Mouse (Mus musculus): ENCODE measurements around the gene Cnppd1.
A peak's percentile ranks its signal among the peaks of the same experiment; 100 is the strongest.

The Cnppd1 gene

DNA sequence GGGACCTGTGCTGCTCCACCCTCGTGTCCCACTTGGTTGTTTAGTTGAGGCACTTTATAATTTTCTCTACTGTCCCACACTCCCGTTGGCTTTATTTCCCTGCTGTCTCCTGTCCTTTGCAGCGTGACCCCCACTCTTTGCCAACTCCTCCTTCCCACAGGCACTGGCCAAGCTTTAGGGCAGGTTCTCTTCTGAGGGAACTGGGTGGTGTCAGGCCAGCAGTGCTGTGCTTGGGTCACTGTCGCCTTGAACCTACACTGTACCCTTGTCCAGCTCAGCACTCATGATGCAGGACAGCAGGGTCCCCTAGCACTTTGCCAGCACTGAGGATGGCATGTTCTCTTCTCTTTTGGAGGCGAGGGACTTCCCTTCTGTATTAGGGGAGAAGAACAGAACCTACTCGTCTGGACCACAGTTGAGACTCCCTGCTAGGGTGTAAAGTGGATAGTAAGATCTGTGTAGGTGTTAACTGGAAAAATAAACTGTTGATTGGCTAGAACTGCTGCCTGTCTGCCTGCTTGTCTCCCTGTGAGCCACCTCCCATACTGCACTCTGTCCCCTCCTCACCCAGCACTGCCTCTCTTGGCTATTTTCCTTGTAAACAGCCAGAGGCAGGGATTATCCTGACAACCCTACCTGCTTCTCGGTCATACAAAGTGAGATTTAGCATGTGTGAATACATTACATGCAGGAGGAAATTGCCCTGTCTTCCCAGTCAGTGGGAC lies 5.1 kb upstream of the Cnppd1 start:
- DNase-seq (ENCODE audit: low spot score in 2 of 2): no peak

DNA sequence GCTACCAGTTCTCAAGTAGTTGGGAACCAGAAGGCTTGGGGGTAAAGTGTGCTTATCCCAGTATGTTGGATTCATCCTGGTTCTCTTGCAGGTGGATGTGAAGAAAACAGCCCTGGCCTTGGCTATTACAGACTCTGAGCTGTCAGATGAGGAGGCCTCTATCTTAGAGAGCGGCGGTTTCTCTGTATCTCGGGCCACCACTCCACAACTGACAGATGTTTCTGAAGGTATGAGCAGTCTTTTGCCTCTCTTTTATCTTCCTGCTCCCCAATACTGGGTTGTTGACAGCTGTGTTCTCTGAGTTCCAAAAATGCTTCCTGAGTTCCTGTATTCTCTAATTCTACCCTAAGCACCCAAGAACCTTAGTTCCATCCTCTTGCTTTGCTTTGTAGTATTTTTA lies 3.1 kb upstream of the Cnppd1 start:
- DNase-seq (ENCODE audit: low spot score in 2 of 2): no peak

- peak in 1 of 2 experiments; percentile 52 for DNase-seq (ENCODE audit: low spot score in 2 of 2)
Measured at GRCm38 (mm10) chr1:75141486-75142190, 873 bp downstream of the Cnppd1 start.

DNA sequence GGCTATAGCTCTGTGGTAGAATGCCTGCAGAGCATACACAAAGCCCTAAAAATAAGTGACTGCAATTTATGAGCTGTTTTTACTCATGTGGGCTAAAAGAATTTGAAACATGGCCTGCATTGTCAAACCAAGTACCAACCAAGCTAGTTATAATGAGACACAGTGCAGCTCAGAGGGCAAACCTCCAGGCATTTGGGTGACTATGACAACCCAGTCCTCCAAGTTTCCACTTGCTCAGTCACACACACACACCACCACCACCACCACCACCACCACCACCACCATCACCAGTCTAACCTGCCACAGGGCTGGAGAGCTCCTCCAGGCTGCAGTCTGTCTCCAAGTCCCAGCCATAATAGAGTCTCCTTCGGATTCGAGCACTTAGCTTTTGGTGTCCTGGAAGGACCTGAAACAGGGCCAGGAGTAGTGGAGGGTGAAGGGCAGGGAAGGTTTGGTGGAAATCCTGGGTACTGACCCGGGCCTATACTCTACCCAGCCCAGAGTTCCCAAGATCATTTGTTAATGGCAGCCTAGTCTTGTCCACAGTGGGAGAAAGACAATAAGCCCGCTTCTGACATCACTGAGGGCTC lies 1.8 kb downstream of the Cnppd1 start:
- DNase-seq (ENCODE audit: low spot score in 2 of 2): no peak

- DNase-seq (ENCODE audit: low spot score in 2 of 2): no peak
Measured at GRCm38 (mm10) chr1:75138448-75138847, 4.1 kb downstream of the Cnppd1 start.

- no peak for DNase-seq (ENCODE audit: low spot score in 2 of 2)
Measured at GRCm38 (mm10) chr1:75136730-75137129, 5.8 kb downstream of the Cnppd1 start.

DNA sequence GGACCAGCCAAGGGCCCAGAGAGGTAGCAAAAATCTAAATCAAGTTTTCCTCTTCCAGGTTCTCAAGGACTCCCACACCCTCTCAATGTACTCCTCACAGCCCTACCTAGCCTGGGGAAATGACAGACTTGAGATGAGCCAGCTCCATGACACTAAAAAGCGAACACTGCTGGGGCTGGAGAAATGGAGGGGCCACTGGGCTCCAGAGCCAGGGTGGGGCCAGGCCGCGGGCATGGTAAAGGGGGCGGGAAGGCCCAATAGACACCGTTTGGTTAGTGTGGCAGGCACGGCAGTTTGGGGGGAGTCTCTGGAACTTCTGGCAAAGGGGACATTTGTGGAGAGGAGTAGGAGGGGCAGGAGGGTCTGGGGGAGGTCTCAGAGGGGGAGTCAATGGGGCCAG lies 6.2 kb downstream of the Cnppd1 start:
- no peak for DNase-seq (ENCODE audit: low spot score in 2 of 2)

DNA sequence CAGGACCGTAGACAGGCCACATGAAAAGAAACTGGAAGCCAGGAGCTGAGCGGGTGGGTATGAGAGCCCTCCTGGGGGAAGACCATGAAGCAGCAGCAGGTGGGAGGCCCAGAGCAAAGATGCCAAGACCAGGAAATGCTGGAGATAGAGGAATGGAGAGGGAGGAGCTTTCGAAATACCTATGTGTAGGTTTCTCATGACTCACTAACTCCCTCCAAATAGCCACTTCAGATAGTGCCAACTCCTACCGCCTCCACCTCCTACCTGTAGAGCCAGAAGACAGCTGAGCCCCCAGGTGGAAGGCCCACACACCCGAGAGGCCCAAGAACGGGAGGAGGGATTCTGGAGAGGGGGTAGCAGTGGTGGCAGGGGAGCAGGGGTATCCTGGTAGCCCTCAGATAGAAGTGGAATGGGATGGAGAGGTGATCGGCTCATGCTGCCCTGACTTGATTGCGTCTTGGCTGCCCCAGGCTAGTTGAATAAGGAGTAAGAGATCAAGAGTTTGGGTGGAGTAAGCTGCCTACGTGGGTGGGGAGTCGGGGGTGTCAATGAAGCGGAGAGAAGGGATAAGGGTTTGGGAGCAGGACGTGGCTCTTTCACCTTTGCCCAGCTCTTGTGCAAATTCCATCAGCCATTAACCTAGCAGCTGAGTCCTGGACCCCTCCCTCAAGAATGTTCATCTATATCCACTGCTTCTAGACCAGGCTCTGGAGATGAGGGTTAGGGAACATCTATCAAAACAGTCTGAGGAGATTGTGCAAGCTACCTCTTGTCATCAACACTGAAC lies 8.9 kb downstream of the Cnppd1 start, which contains the start of gene Slc23a3:
Gene Slc23a3 (minus strand): TSS at position 470 of the 787 bp plus-strand sequence.
- no peak for DNase-seq (ENCODE audit: low spot score in 2 of 2)

DNA sequence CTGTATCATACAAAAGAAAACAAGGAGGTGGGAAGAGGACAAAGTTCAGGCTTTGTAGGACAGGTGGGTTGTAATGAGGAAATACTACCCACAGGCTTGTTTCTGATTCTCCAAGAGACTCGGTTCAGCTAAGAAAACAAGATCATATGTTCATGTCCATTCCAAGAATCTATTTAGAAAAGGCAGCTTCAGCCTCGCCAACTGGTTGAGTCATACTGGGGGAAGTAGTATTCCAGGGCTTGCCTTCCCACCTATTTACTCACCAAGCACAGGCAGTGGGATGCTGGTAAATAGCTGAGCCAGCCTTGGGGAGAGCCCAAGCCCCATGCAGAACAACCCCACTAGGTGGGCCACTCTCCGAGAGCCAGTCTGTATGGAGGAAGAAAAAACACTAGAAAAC lies 13.9 kb downstream of the Cnppd1 start:
- no peak for DNase-seq (ENCODE audit: low spot score in 2 of 2)

DNA sequence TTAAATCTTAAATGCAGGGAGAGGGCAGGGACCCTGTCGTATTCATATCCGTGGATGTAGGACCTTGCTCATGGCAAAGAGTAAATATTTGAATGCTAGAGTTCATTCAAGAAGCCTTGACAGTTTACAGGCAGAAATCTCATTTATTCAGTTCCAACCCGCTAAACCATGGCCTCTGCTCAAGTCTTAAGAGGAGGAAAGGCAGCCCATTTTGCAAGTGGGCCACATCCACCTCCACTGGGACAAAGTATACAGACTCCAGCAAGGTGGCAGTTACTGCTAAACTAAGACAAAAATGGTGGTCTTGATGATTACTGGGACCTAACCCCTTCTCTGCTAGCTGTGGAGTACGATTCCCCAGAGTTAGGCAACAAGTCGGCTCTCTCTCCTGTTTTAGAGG lies 17.1 kb downstream of the Cnppd1 start:
- DNase-seq (ENCODE audit: low spot score in 2 of 2): no peak

- DNase-seq (ENCODE audit: low spot score in 2 of 2): peak; percentile 76 to 90
Measured at GRCm38 (mm10) chr1:75124346-75125321, 17.9 kb downstream of the Cnppd1 start, which contains the start of gene Nhej1. Gene Nhej1 (minus strand): TSS chr1:75125200.

DNA sequence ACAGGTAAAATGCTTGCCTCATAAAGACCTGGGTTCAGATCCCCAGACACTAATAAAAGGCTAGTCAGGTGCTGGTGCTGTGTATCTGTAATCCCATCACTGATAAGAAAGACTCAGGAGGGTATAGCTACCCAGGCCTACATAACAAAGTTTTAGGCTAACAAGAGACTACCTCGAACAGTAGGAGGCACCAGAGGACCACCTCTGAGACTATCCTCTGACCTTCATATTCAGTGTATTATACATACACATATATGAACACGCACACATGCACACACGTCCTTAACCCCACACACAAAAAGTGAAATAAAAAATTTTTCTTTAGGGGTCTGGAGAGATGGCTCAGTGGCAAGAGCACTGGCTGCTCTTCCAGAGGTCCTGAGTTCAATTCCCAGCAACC lies 20.3 kb downstream of the Cnppd1 start:
- DNase-seq (ENCODE audit: low spot score in 2 of 2): no peak

Data from left cerebral cortex, adult 9 months (tissue).